Mouse (Mus musculus) layer of hippocampus, postnatal 10 days (tissue): Measurements from ENCODE around the gene Nrp1. TPM values are rescaled to one million over a fixed set of nuclear protein-coding genes. Genes with fewer than 3 reads are reported as not detected.

Experiments used
- DNase-seq, 2 experiments: peaks; one replicate each; pipeline ENCODE4 v3.0.0; 2021; ENCODE audit warnings: low spot score in 2 of 2
- long read RNA-seq: library from polyadenylated mRNA; stranded (forward); transcript quantifications from one replicate; pipeline ENCODE4 v2.0.0, GENCODE M21; 2023
- total RNA-seq, 2 experiments: library from RNA; stranded (reverse); gene quantifications; 2 replicates each; pipeline ENCODE4 v1.2.3; 2021

The Nrp1 gene
- 100 to 1,000 TPM; 157 to 165 TPM for total RNA-seq
- long read RNA-seq, transcript Nrp1-201 (17 exons, 3,597 nt) = major isoform, 32 of 90 reads
- long read RNA-seq, partial matches to known transcripts = 21 of 90 reads
- long read RNA-seq, other reads (novel, unspliced or antisense) = 37 of 90 reads

- peak in 1 of 2 experiments; percentile 70 for DNase-seq
Observed at GRCm38 (mm10) chr8:128358406-128358755, at the start of gene Nrp1. Gene Nrp1, plus strand, starts transcription at chr8:128358604.

GRCm38 (mm10) chr8:128320797-128321196, 37.6 kb upstream of the Nrp1 start:
- DNase-seq = no peak

GRCm38 (mm10) chr8:128327281-128327680, 31.1 kb upstream of the Nrp1 start:
- DNase-seq = no peak

GRCm38 (mm10) chr8:128327922-128328321, 30.5 kb upstream of the Nrp1 start:
- DNase-seq = no peak

GRCm38 (mm10) chr8:128329502-128329901, 28.9 kb upstream of the Nrp1 start:
- DNase-seq = no peak

GRCm38 (mm10) chr8:128335976-128336375, 22.4 kb upstream of the Nrp1 start:
- DNase-seq = no peak

GRCm38 (mm10) chr8:128338951-128339350, 19.5 kb upstream of the Nrp1 start:
- DNase-seq = no peak

GRCm38 (mm10) chr8:128339521-128339920, 18.9 kb upstream of the Nrp1 start:
- DNase-seq = no peak

GRCm38 (mm10) chr8:128350405-128350804, 8.0 kb upstream of the Nrp1 start:
- no peak for DNase-seq

- DNase-seq = no peak
Observed at GRCm38 (mm10) chr8:128351211-128351610, 7.2 kb upstream of the Nrp1 start.

- DNase-seq = no peak
Observed at GRCm38 (mm10) chr8:128352821-128353220, 5.6 kb upstream of the Nrp1 start.

GRCm38 (mm10) chr8:128353999-128354398, 4.4 kb upstream of the Nrp1 start:
- no peak for DNase-seq

- DNase-seq = no peak
Observed at GRCm38 (mm10) chr8:128355091-128355490, 3.3 kb upstream of the Nrp1 start.

GRCm38 (mm10) chr8:128356170-128356569, 2.2 kb upstream of the Nrp1 start:
- DNase-seq = no peak

GRCm38 (mm10) chr8:128356796-128357539, 1.4 kb upstream of the Nrp1 start:
- DNase-seq = peak; percentile 78 to 85

GRCm38 (mm10) chr8:128357540-128358405, 631 bp upstream of the Nrp1 start:
- peak; percentile 78 to 85 for DNase-seq

- peak in 1 of 2 experiments; percentile 76 for DNase-seq
Observed at GRCm38 (mm10) chr8:128358756-128359520, 534 bp downstream of the Nrp1 start.

- peak; percentile 54 to 68 for DNase-seq
Observed at GRCm38 (mm10) chr8:128359521-128360318, 1.3 kb downstream of the Nrp1 start.

- DNase-seq = no peak
Observed at GRCm38 (mm10) chr8:128361343-128361870, 3.0 kb downstream of the Nrp1 start.

- DNase-seq = peak; percentile 86 to 87
Observed at GRCm38 (mm10) chr8:128362940-128363595, 4.7 kb downstream of the Nrp1 start.
